Mouse (Mus musculus): ENCODE results near the gene Gpt2.

DNA sequence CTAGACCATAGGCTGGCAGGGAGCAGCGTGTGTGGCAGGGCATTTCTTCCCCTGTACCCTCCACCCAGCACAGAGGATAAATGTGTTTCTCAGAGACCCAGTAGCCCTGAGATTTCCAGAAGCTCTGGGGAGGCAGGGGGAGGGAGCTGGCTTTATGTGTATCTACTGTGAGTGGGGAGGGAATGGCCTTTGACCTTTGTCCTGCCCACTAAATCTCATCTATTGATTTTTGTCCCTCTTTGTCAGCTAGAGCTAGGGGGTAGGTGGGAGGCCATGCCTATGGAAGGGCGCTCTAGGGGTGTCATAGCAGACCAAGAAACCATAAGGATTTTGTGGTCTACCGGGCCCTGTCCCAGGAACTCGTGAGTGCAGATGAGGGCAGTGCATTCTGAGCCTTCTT is 14.2 kb downstream of the Gpt2 start:
- TF ChIP-seq USF1 (IDR thresholded peaks at IDR 0.05; ENCODE audit: low read depth) (no peak), POLR2A (IDR thresholded peaks at IDR 0.05; ENCODE audit: insufficient read length, low read depth) (no peak), E2F4 (IDR thresholded peaks at IDR 0.05; ENCODE audit: insufficient read depth) (no peak)
